Mouse (Mus musculus): ENCODE data around the gene Defa30. TPM values are rescaled to one million over a fixed set of nuclear protein-coding genes. Genes with fewer than 3 reads are reported as not detected.
"Not testable (repeated sequence)": the region's sequence is repeated elsewhere in the genome, so short reads cannot be mapped to it uniquely, and the experiment has no call there.

Gene Defa30
- not detected in 2 replicates for total RNA-seq (2017)

GRCm38 (mm10) chr8:21134342-21134741 lies at the start of gene Defa30:
Gene Defa30 (plus strand): TSS chr8:21134642.
- ATAC-seq (replicated peaks; ENCODE audit: low read depth, poor library complexity, severe bottlenecking), result not testable (repeated sequence)

DNA sequence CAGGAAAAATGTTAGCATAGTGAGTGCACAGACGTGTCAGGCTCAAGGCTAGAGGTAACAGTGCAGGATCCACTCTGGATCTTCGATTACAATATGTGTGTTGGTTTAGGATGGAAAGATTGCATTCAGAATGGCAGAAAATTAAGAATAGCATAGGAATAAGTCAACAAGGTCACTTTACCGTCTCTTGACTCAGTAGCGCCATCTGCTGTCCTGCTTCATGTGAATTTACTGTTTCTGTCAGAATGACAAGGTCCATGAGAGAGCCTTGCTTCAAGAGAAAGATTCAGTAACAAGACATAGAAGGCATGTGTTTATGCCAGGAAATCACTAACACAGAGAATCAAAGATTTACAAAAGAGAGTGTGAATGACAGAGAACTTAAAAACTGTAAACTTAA lies 41.3 kb upstream of the Defa30 start:
- ATAC-seq (replicated peaks; ENCODE audit: low read depth, poor library complexity, severe bottlenecking), result no peak

DNA sequence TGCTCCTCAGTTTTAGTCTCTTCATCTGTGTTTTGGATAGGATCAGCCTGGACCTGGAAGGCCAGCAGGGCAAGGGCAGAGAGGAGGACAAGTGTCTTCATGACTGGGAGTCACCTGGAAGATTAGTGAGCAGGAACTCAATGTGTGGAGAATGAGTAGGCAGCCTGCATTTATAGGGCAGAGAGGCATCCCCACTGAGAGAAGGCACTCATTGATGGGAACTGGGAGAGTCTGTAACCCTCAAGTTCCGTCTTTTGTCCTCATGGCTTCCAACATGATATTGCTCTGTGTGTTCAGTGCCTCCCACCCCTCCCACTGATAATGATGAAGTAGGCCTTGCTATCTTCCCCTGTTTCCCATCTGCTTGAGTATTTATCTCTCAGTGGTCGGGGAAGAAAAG lies 38.5 kb upstream of the Defa30 start, which contains the start of gene Gm14851:
Gm14851 (minus strand) TSS at position 101 of the 400 bp plus-strand sequence.
- not testable (repeated sequence) for ATAC-seq (replicated peaks; ENCODE audit: low read depth, poor library complexity, severe bottlenecking)

DNA sequence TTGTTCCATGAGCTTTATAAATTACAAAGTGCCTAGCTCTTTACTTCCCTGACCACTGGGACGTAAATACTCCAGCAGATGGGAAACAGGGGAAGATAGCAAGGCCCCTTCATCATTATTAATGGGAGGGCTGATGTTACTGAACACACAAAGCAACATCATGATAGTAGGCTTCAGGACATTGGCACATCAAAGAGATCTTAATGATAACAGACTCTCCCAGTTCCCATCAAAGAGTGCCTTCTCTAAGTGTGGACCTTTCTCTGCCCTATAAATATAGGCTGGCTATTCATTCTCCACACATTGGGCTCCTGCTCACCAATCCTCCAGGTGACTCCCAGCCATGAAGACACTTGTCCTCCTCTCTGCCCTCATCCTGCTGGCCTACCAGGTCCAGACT lies 27.5 kb downstream of the Defa30 start, which contains the start of gene Defa22:
Defa22 (plus strand) TSS at position 301 of the 400 bp plus-strand sequence.
- not testable (repeated sequence) for ATAC-seq (replicated peaks; ENCODE audit: low read depth, poor library complexity, severe bottlenecking)

Other genes starting within 250 kb of the Defa30 start
- gene Defb33, start 242.0 kb upstream of the Defa30 start, total RNA-seq (2017), result not detected in 2 replicates
- not detected in 2 replicates for gene Gm15056, start 232.0 kb upstream of the Defa30 start, total RNA-seq (2017)
- not detected in 2 replicates for gene Gm6040, start 212.6 kb upstream of the Defa30 start, total RNA-seq (2017)
- gene AY761185, start 189.9 kb upstream of the Defa30 start, total RNA-seq (2017), result not detected in 2 replicates
- gene Defa21, start 109.1 kb upstream of the Defa30 start, total RNA-seq (2017), result not detected in 2 replicates
- not detected in 2 replicates for gene Defa23, start 79.6 kb upstream of the Defa30 start, total RNA-seq (2017)
- gene Defa35, start 69.6 kb upstream of the Defa30 start, total RNA-seq (2017), result not detected in 2 replicates
- gene Defa25, start 50.2 kb upstream of the Defa30 start, total RNA-seq (2017), result not detected in 2 replicates
- gene Gm14851, start 38.6 kb upstream of the Defa30 start, total RNA-seq (2017), result not detected in 2 replicates
- not detected in 2 replicates for gene Defa22, start 27.6 kb downstream of the Defa30 start, total RNA-seq (2017)
- not detected in 2 replicates for gene Defa31, start 57.0 kb downstream of the Defa30 start, total RNA-seq (2017)
- not detected in 2 replicates for gene Gm15293, start 66.9 kb downstream of the Defa30 start, total RNA-seq (2017)
- gene Gm15292, start 115.1 kb downstream of the Defa30 start, total RNA-seq (2017), result not detected in 2 replicates
- gene Defa27, start 180.9 kb downstream of the Defa30 start, total RNA-seq (2017), result not detected in 2 replicates
- gene Defa29, start 192.4 kb downstream of the Defa30 start, total RNA-seq (2017), result not detected in 2 replicates
- gene Defa2, start 243.9 kb downstream of the Defa30 start, total RNA-seq (2017), result not detected in 2 replicates